Mouse (Mus musculus) monocyte, adult 5-6 weeks (primary cell): ENCODE measurements around the gene Olfr1373. TPM values are rescaled to one million over a fixed set of nuclear protein-coding genes. Genes with fewer than 3 reads are reported as not detected.

ENCODE experiments used
- ATAC-seq: fragments of 153-309, 156-312 bp; replicated peaks from 2 replicates; pipeline ENCODE4 v1.8.0; 2017; ENCODE audit warnings: mild to moderate bottlenecking; ENCODE audit not compliant: low TSS enrichment, insufficient number of reproducible peaks, severe bottlenecking, poor library complexity, low FRiP score
- total RNA-seq: library from RNA; stranded (forward); fragments of 200-1000, 200-491, 200-594 nt; gene quantifications from 3 replicates; pipeline ENCODE4 v1.2.3, GENCODE M21; 2017

The Olfr1373 gene
- total RNA-seq, 1 experiment from 2014 or later: not detected

DNA sequence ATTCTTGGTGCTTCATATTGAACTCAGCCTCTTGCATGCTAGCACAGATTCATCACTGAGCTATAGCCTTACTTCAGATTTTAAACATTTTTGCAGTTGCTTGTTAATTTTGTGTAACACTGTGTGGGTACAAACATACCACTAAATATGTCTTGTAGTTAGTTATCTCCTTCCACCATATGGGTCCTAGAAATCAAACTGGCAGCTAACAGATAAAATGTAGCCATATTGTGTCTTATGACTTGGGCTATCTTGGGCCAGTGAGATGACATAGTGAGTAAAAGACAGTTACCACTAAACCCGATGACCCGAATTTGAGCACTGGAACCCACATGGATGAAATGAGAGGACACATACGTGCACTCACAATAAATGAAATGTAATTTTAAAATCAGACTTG lies 29.8 kb downstream of the Olfr1373 start:
- no peak for ATAC-seq

DNA sequence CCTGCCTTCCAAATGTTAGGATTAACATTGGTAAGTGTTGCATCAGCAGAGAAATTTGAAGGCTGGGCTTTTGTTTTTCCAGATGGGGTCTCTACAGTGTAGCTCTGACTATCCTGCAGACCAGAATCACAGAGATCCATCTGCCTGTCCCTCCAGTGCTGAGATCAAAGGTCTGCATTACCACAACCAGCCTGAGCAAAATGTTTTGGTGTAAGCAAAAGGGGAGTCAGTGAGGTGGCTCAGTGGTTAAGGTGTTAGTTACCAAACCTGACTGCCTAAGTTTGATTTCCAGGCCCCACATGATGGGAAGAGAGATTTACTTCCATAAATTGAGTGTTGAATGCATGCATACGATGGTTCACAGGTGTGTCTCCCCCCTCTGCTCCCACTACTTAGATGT lies 35.9 kb downstream of the Olfr1373 start:
- ATAC-seq: no peak

DNA sequence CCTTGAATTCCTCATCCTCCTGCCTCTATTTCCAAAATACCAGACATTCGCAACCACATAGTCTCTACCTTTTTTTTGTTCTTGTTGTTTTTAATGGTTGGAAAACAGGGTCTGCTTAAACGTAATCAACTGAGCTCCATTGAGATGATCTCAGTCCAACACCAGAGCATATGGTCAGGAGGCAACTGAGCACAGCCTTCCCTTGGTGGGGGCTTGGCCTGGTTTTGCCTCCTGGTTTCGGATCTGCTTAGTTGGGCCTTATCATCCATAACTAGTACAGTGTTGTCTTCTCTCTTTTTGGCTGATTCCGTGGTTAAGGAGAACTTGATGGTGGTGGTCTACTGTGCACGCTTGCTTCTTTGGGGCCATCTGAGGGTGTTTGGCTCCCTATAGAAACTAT lies 36.5 kb downstream of the Olfr1373 start:
- ATAC-seq: no peak

DNA sequence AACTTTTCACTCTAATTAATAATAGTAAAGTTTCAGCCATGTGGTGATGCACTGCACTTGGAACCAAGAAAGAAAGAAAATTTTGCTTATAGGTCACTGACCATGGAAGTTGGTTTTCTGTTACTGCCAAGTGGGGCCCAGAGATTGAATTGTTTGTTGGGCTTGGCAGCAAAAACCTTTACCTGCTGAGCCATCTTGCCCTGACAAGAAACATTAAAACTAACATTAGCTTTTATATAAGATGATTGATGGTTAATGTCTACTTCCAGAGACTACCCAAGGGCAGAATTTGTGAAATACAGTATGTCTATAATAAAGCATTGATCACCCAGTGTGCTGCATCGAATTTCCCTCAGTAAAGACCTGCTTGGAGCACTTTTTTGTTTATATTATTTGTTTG lies 38.9 kb downstream of the Olfr1373 start:
- no peak for ATAC-seq

DNA sequence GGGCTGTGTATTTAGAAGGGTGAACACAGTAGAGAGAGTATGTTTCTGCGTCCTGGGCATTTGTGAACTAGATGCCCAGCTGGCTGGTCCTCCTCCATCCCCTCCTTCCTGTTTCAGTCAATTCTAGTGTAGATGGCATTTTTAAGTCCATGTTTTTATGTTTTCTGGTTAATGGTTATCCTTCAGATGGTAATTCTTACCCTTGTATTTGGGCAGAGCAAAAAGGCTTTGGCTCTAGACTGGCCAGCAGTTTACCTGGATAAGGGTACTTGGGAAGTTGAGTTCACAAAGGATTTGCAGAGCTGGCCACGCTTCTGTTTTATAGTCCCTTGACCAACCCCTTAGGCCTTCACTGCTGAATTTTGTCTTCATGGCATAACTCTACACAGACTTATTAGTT lies 39.3 kb downstream of the Olfr1373 start:
- no peak for ATAC-seq

DNA sequence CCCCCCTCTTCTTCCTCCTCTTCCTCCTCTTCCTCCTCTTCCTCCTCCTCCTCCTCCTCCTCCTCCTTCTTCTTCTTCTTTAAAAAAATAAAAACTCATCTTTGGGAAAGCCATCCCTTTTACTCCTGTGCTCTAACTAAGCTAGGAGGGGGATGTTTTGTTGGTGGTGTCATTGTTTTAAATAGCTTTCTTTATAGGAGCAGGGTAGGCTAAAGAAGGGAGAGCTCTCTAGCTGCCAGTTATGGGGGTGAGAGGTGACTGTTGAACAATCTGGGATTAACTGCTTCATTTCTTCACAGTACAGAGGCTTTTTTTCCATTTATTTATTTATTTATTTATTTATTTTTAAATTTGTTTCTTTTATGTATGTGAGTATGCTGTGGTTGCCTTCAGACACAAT lies 39.8 kb downstream of the Olfr1373 start:
- ATAC-seq: no peak

GRCm38 (mm10) chr11:52102977-52103376 lies 42.4 kb downstream of the Olfr1373 start:
- no peak for ATAC-seq

DNA sequence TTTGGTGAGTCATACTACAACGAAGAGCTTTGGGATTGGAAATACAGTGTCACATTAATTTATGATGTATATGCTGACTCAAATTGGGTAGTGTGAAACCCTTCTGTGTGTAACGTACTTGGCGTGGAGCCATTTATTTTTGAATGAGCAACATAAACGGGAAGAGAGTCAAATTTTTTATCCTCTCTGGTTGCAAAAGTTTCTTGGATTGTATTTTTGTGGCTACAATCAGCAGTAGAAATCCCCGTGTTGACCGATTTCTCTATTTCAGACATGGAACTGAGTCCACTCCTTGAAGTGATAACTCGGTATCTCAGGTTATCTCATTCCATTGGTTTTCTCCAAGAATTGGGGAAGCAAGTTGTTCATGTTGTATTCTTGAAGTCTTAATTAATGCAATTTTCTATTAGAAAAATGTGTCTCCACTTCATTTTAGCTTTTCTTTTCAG lies 45.5 kb downstream of the Olfr1373 start:
- 0 out of 2 replicates have a peak, but pooled peaks have one; percentile 3 for ATAC-seq

DNA sequence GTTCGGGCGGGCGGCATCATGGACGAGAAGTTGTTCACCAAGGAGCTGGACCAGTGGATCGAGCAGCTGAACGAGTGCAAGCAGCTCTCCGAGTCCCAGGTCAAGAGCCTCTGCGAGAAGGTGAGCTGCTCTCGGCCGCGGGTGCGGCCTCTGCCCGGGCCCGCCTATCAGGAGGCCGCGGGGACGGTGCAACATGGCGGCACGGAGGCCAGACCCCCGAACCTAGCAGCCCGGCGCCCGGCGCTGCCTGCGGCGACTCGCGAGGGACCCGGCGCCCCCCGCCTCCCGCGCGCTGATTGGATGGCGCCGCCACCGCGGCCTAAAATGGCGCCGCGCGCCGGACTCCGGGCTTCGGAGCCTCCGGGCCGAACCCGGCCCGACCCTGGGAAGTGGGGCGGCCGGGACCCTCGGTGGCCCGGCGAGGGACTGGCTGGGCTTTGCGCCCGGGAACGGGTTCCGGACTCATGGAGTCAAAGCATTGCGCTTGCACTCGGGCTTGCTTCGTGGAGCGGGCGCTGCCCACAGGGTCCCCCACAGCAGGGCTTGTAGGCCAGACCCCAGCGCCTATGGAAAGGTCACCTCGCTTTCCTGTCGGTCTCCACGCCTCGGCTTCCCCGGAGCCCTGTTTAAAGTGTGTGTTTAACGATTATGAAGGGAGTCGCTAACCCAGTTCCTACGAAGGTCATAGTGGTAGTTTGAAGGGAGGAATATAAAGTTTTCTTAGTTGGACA lies 46.1 kb downstream of the Olfr1373 start:
- 0 out of 2 replicates have a peak, but pooled peaks have one; percentile 7 for ATAC-seq

DNA sequence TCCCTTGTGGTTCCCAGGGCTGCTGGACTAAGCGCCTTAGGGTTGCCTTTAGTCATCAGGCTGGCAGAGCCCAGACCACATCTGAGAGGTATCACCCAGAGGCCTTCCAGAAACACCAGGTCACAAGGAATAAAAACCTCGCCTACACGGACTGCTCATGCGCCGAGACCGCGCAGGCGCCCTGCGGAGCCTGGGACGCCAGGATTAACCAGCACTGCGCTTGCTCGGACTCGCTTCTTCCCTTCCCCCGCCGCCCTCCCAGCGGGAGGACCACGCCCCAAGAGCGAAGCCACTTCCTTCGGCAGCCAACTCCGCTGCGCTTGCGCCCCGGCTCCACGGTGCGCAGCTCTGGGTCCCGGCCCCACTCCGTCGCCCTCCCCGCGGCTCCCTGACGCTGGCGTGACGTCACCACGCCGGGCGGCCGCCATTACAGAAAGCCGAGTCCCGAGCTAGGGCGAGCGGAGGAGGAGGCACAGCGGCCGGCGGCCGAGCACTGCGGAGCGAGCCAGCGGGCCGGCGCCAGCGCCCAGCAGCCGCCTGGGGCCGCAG lies 46.9 kb downstream of the Olfr1373 start, which contains the start of gene Ppp2ca:
Gene Ppp2ca (plus strand): TSS at position 284 of the 549 bp plus-strand sequence.
- ATAC-seq: peak; percentile 94

GRCm38 (mm10) chr11:52097596-52097995 lies 47.7 kb downstream of the Olfr1373 start:
- ATAC-seq: no peak

DNA sequence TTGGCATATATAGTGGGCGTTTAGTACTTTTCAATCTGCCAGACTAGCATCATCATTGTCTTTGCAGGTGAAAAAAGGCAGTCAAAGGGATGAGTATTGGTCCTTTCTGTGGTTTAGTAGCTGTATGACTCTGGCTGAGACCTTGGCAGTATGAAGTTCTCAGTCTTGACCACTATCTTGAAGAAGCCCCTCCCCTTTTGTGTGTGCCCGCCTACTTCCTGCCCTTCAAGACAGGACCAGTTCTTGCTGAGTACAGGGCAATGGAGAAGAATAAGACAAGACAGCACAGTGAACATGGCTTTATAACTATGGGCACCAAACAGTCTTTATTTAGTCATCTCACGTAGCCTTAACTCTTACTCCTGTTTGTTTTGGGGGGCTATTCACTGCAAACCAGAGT lies 48.3 kb downstream of the Olfr1373 start:
- ATAC-seq: no peak

Other genes with a start within 250 kb of the Olfr1373 start
- gene Cdkn2aipnl, start 177.9 kb downstream of the Olfr1373 start, total RNA-seq: 45.8 to 58.1 TPM (median 49.2 TPM) in 3 replicates
- 158 to 210 TPM (median 163 TPM) in 3 replicates for gene Ube2b, start 144.8 kb downstream of the Olfr1373 start, total RNA-seq
- gene Cdkl3, start 141.3 kb downstream of the Olfr1373 start, total RNA-seq: 2.7 to 7.1 TPM (median 3.7 TPM) in 3 replicates
- gene Ppp2ca, start 46.8 kb downstream of the Olfr1373 start, total RNA-seq: 187 to 227 TPM (median 195 TPM) in 3 replicates
- not detected in 3 replicates for gene Olfr1371, start 68.5 kb upstream of the Olfr1373 start, total RNA-seq
- gene Skp1a, start 86.5 kb upstream of the Olfr1373 start, total RNA-seq: 108 to 155 TPM (median 147 TPM) in 3 replicates
- 3.4 to 17.2 TPM (median 3.9 TPM) in 3 replicates for gene Tcf7, start 137.5 kb upstream of the Olfr1373 start, total RNA-seq
- 58.8 to 66.7 TPM (median 64.5 TPM) in 3 replicates for gene Vdac1, start 215.3 kb upstream of the Olfr1373 start, total RNA-seq